Mouse (Mus musculus): ENCODE results near the gene Fam210b. TPM values are rescaled to one million over a fixed set of nuclear protein-coding genes. Genes with fewer than 3 reads are reported as not detected.

The Fam210b gene
- polyA plus RNA-seq, 1 experiment from 2014 or later, result 24.2 TPM

GRCm38 (mm10) chr2:172394671-172395070 lies 49.3 kb downstream of the Fam210b start:
- no peak overlapping the region for H3K9ac ChIP-seq (replicated peaks; ENCODE audit: low read length)
- DNase-seq (ENCODE audit: low spot score) (no peak), ATAC-seq (replicated peaks; ENCODE audit: insufficient number of reproducible peaks, low FRiP score, low TSS enrichment, low read depth) (no peak)
- H3K4me1 ChIP-seq (ENCODE audit: control insufficient read depth, insufficient read depth, low read length), result no peaks in the 10 kb centered on the region
- no peaks in the 10 kb centered on the region for H3K9me3 ChIP-seq (replicated peaks; ENCODE audit: control insufficient read depth, low read length)
- no peak overlapping the region for H3K27ac ChIP-seq (replicated peaks; ENCODE audit: low read depth, low read length)
- WGBS, result 78% methylated on average over 4 of the region's 4 CpGs
- no peak overlapping the region for H3K4me2 ChIP-seq (ENCODE audit: low read depth, low read length)
- no peak overlapping the region for H3K4me3 ChIP-seq (ENCODE audit: low read depth, low read length)
- no peaks in the 10 kb centered on the region for H3K36me3 ChIP-seq (replicated peaks; ENCODE audit: control insufficient read depth, insufficient read depth, low read depth, low read length)
- no peaks in the 10 kb centered on the region for H3K27me3 ChIP-seq (ENCODE audit: control insufficient read depth, insufficient read depth, low read length)

- WGBS, result 33% methylated on average over 9 of the region's 9 CpGs
- no peak overlapping the region for H3K4me2 ChIP-seq (ENCODE audit: low read depth, low read length)
- no peaks in the 10 kb centered on the region for H3K9me3 ChIP-seq (replicated peaks; ENCODE audit: control insufficient read depth, low read length)
- no peaks in the 10 kb centered on the region for H3K36me3 ChIP-seq (replicated peaks; ENCODE audit: control insufficient read depth, insufficient read depth, low read depth, low read length)
- no peak overlapping the region for H3K9ac ChIP-seq (replicated peaks; ENCODE audit: low read length)
- no peak overlapping the region for H3K27ac ChIP-seq (replicated peaks; ENCODE audit: low read depth, low read length)
- DNase-seq (ENCODE audit: low spot score), result no peak
- no peaks in the 10 kb centered on the region; the same call in 1 of the 2 replicates for H3K27me3 ChIP-seq (ENCODE audit: control insufficient read depth, insufficient read depth, low read length)
- no peak overlapping the region for H3K4me3 ChIP-seq (ENCODE audit: low read depth, low read length)
- no peaks in the 10 kb centered on the region for H3K4me1 ChIP-seq (ENCODE audit: control insufficient read depth, insufficient read depth, low read length)
- ATAC-seq (replicated peaks; ENCODE audit: insufficient number of reproducible peaks, low FRiP score, low TSS enrichment, low read depth), result no peak
These were observed 50.6 kb downstream of the Fam210b start for GRCm38 (mm10) chr2:172395961-172396360.

GRCm38 (mm10) chr2:172399901-172400300 lies 54.5 kb downstream of the Fam210b start:
- DNase-seq (ENCODE audit: low spot score), result no peak
- WGBS, result 42% methylated on average over 9 of the region's 9 CpGs
- Histone ChIP-seq H3K9me3 (replicated peaks; ENCODE audit: control insufficient read depth, low read length) (no peaks in the 10 kb centered on the region), H3K9ac (replicated peaks; ENCODE audit: low read length) (no peak overlapping the region), H3K27me3 (ENCODE audit: control insufficient read depth, insufficient read depth, low read length) (no peaks in the 10 kb centered on the region; the same call in 1 of the 2 replicates), H3K27ac (replicated peaks; ENCODE audit: low read depth, low read length) (no peak overlapping the region), H3K4me3 (ENCODE audit: low read depth, low read length) (no peak overlapping the region), H3K4me1 (ENCODE audit: control insufficient read depth, insufficient read depth, low read length) (no peaks in the 10 kb centered on the region), H3K4me2 (ENCODE audit: low read depth, low read length) (no peak overlapping the region), H3K36me3 (replicated peaks; ENCODE audit: control insufficient read depth, insufficient read depth, low read depth, low read length) (no peaks in the 10 kb centered on the region)
- peak; percentile 45 for ATAC-seq (replicated peaks; ENCODE audit: insufficient number of reproducible peaks, low FRiP score, low TSS enrichment, low read depth)

- DNase-seq (ENCODE audit: low spot score), result no peak
- no peaks in the 10 kb centered on the region for H3K9me3 ChIP-seq (replicated peaks; ENCODE audit: control insufficient read depth, low read length)
These were observed 55.9 kb downstream of the Fam210b start for GRCm38 (mm10) chr2:172401116-172401825.

GRCm38 (mm10) chr2:172404239-172404638 lies 58.9 kb downstream of the Fam210b start:
- WGBS, result 62% methylated on average over 7 of the region's 7 CpGs
- no peak overlapping the region for H3K9ac ChIP-seq (replicated peaks; ENCODE audit: low read length)
- no peaks in the 10 kb centered on the region for H3K4me1 ChIP-seq (ENCODE audit: control insufficient read depth, insufficient read depth, low read length)
- no peak overlapping the region for H3K27ac ChIP-seq (replicated peaks; ENCODE audit: low read depth, low read length)
- DNase-seq (ENCODE audit: low spot score), result no peak
- H3K4me3 ChIP-seq (ENCODE audit: low read depth, low read length), result no peak overlapping the region
- ATAC-seq (replicated peaks; ENCODE audit: insufficient number of reproducible peaks, low FRiP score, low TSS enrichment, low read depth), result no peak
- H3K36me3 ChIP-seq (replicated peaks; ENCODE audit: control insufficient read depth, insufficient read depth, low read depth, low read length), result no peaks in the 10 kb centered on the region
- H3K9me3 ChIP-seq (replicated peaks; ENCODE audit: control insufficient read depth, low read length), result no peaks in the 10 kb centered on the region
- H3K27me3 ChIP-seq (ENCODE audit: control insufficient read depth, insufficient read depth, low read length), result no peaks in the 10 kb centered on the region; the same call in 1 of the 2 replicates
- no peak overlapping the region for H3K4me2 ChIP-seq (ENCODE audit: low read depth, low read length)

More at GRCm38 (mm10) chr2:172401116-172401825, 55.9 kb downstream of the Fam210b start:
- no peak overlapping the region for H3K9ac ChIP-seq (replicated peaks; ENCODE audit: low read length)
- no peak overlapping the region for H3K27ac ChIP-seq (replicated peaks; ENCODE audit: low read depth, low read length)
- H3K4me1 ChIP-seq (ENCODE audit: control insufficient read depth, insufficient read depth, low read length), result no peaks in the 10 kb centered on the region
- ATAC-seq (replicated peaks; ENCODE audit: insufficient number of reproducible peaks, low FRiP score, low TSS enrichment, low read depth), result no peak
- no peaks in the 10 kb centered on the region for H3K36me3 ChIP-seq (replicated peaks; ENCODE audit: control insufficient read depth, insufficient read depth, low read depth, low read length)
- no peak overlapping the region for H3K4me2 ChIP-seq (ENCODE audit: low read depth, low read length)
- 66% methylated on average over 13 of the region's 13 CpGs for WGBS
- H3K4me3 ChIP-seq (ENCODE audit: low read depth, low read length), result no peak overlapping the region
- H3K27me3 ChIP-seq (ENCODE audit: control insufficient read depth, insufficient read depth, low read length), result no peaks in the 10 kb centered on the region; the same call in 1 of the 2 replicates

- WGBS, result 72% methylated on average over 3 of the region's 3 CpGs
- H3K27ac ChIP-seq (replicated peaks; ENCODE audit: low read depth, low read length), result no peak overlapping the region
These were observed 59.6 kb downstream of the Fam210b start for GRCm38 (mm10) chr2:172405011-172405410.

More at GRCm38 (mm10) chr2:172405011-172405410, 59.6 kb downstream of the Fam210b start:
- no peaks in the 10 kb centered on the region for H3K9me3 ChIP-seq (replicated peaks; ENCODE audit: control insufficient read depth, low read length)
- H3K9ac ChIP-seq (replicated peaks; ENCODE audit: low read length), result no peak overlapping the region
- H3K4me3 ChIP-seq (ENCODE audit: low read depth, low read length), result no peak overlapping the region
- ATAC-seq (replicated peaks; ENCODE audit: insufficient number of reproducible peaks, low FRiP score, low TSS enrichment, low read depth) (no peak), DNase-seq (ENCODE audit: low spot score) (no peak)
- H3K27me3 ChIP-seq (ENCODE audit: control insufficient read depth, insufficient read depth, low read length), result no peaks in the 10 kb centered on the region; the same call in 1 of the 2 replicates
- H3K4me1 ChIP-seq (ENCODE audit: control insufficient read depth, insufficient read depth, low read length), result no peaks in the 10 kb centered on the region
- no peak overlapping the region for H3K4me2 ChIP-seq (ENCODE audit: low read depth, low read length)
- H3K36me3 ChIP-seq (replicated peaks; ENCODE audit: control insufficient read depth, insufficient read depth, low read depth, low read length), result no peaks in the 10 kb centered on the region

Other genes with a start within 250 kb of the Fam210b start
- gene Mc3r, start 97.1 kb upstream of the Fam210b start, polyA plus RNA-seq (2014; fragmentation: Nextera tagmentation; extraction: Ambion mirVana), result not detected in 2 replicates
- gene Aurka, start 25.0 kb downstream of the Fam210b start, polyA plus RNA-seq (2014; fragmentation: Nextera tagmentation; extraction: Ambion mirVana), result 204 and 209 TPM in 2 replicates
- gene Cstf1, start 25.1 kb downstream of the Fam210b start, polyA plus RNA-seq (2014; fragmentation: Nextera tagmentation; extraction: Ambion mirVana), result 49.6 and 51.6 TPM in 2 replicates
- 0.17 and 0.34 TPM in 2 replicates for gene Cass4, start 48.2 kb downstream of the Fam210b start, polyA plus RNA-seq (2014; fragmentation: Nextera tagmentation; extraction: Ambion mirVana)
- 79.4 and 80.9 TPM in 2 replicates for gene Rtf2, start 95.0 kb downstream of the Fam210b start, polyA plus RNA-seq (2014; fragmentation: Nextera tagmentation; extraction: Ambion mirVana)
- 0.22 and 0.49 TPM in 2 replicates for gene Gcnt7, start 113.0 kb downstream of the Fam210b start, polyA plus RNA-seq (2014; fragmentation: Nextera tagmentation; extraction: Ambion mirVana)
- 0.32 and 0.63 TPM in 2 replicates for gene Fam209, start 127.0 kb downstream of the Fam210b start, polyA plus RNA-seq (2014; fragmentation: Nextera tagmentation; extraction: Ambion mirVana)
- gene Tfap2c, start 204.0 kb downstream of the Fam210b start, polyA plus RNA-seq (2014; fragmentation: Nextera tagmentation; extraction: Ambion mirVana), result 16.5 and 17.9 TPM in 2 replicates